Mouse (Mus musculus): ENCODE results near the gene Gstp1. TPM values are rescaled to one million over a fixed set of nuclear protein-coding genes. Genes with fewer than 3 reads are reported as not detected.
"Not testable (repeated sequence)": the region's sequence is repeated elsewhere in the genome, so short reads cannot be mapped to it uniquely, and the experiment has no call there.

Gstp1 gene
- polyA plus RNA-seq, 1 experiment from 2014 or later: 441 TPM

- H3K9ac ChIP-seq (ENCODE audit: low read depth, low read length): no peak overlapping the region
- WGBS: 93% methylated on average over 6 of the region's 6 CpGs
- ATAC-seq (replicated peaks; ENCODE audit: low FRiP score, low read depth): no peak
Measured at GRCm38 (mm10) chr19:4071406-4071805, 33.6 kb upstream of the Gstp1 start.

GRCm38 (mm10) chr19:4070756-4071155, 33.0 kb upstream of the Gstp1 start:
- H3K4me3 ChIP-seq (replicated peaks; ENCODE audit: low read depth, low read length): no peak overlapping the region
- WGBS: 82% methylated on average over 8 of the region's 8 CpGs
- H3K4me2 ChIP-seq (ENCODE audit: low read length): no peak overlapping the region
- no peak overlapping the region for H3K27ac ChIP-seq
- H3K9me3 ChIP-seq (replicated peaks; ENCODE audit: low read length): no peaks in the 10 kb centered on the region
- ATAC-seq (replicated peaks; ENCODE audit: low FRiP score, low read depth): no peak
- H3K36me3 ChIP-seq (ENCODE audit: insufficient read depth, low read length): no peaks in the 10 kb centered on the region
- no peaks in the 10 kb centered on the region for H3K27me3 ChIP-seq (ENCODE audit: insufficient read depth, low read length)
- TF ChIP-seq CTCF (IDR thresholded peaks at IDR 0.05; ENCODE audit: low read depth): no peak
- no peak for DNase-seq (ENCODE audit: low spot score)
- H3K9ac ChIP-seq (ENCODE audit: low read depth, low read length): no peak overlapping the region
- H3K4me1 ChIP-seq (replicated peaks; ENCODE audit: insufficient read depth, low read length): peaks cover 3% of the 10 kb centered on the region; the same call in 1 of the 2 replicates

More at GRCm38 (mm10) chr19:4071406-4071805, 33.6 kb upstream of the Gstp1 start:
- Histone ChIP-seq H3K27me3 (ENCODE audit: insufficient read depth, low read length) (no peaks in the 10 kb centered on the region), H3K27ac (no peak overlapping the region), H3K36me3 (ENCODE audit: insufficient read depth, low read length) (no peaks in the 10 kb centered on the region), H3K9me3 (replicated peaks; ENCODE audit: low read length) (no peaks in the 10 kb centered on the region), H3K4me2 (ENCODE audit: low read length) (no peak overlapping the region), H3K4me1 (replicated peaks; ENCODE audit: insufficient read depth, low read length) (peaks cover 3% of the 10 kb centered on the region; the same call in 1 of the 2 replicates), H3K4me3 (replicated peaks; ENCODE audit: low read depth, low read length) (no peak overlapping the region)
- no peak for DNase-seq (ENCODE audit: low spot score)
- no peak for TF ChIP-seq CTCF (IDR thresholded peaks at IDR 0.05; ENCODE audit: low read depth)

- 80% methylated on average over 15 of the region's 15 CpGs for WGBS
Measured at GRCm38 (mm10) chr19:4070311-4070710, 32.5 kb upstream of the Gstp1 start.

GRCm38 (mm10) chr19:4068717-4069410, 31.1 kb upstream of the Gstp1 start:
- 60% methylated on average over 15 of the region's 15 CpGs for WGBS

More at GRCm38 (mm10) chr19:4070311-4070710, 32.5 kb upstream of the Gstp1 start:
- no peak overlapping the region for H3K4me3 ChIP-seq (replicated peaks; ENCODE audit: low read depth, low read length)
- DNase-seq (ENCODE audit: low spot score) (no peak), ATAC-seq (replicated peaks; ENCODE audit: low FRiP score, low read depth) (no peak)
- H3K9ac ChIP-seq (ENCODE audit: low read depth, low read length): no peak overlapping the region
- no peaks in the 10 kb centered on the region for H3K27me3 ChIP-seq (ENCODE audit: insufficient read depth, low read length)
- no peaks in the 10 kb centered on the region for H3K9me3 ChIP-seq (replicated peaks; ENCODE audit: low read length)
- TF ChIP-seq CTCF (IDR thresholded peaks at IDR 0.05; ENCODE audit: low read depth): no peak
- no peak overlapping the region for H3K27ac ChIP-seq
- no peak overlapping the region for H3K4me2 ChIP-seq (ENCODE audit: low read length)
- H3K36me3 ChIP-seq (ENCODE audit: insufficient read depth, low read length): no peaks in the 10 kb centered on the region
- H3K4me1 ChIP-seq (replicated peaks; ENCODE audit: insufficient read depth, low read length): peaks cover 3% of the 10 kb centered on the region; the same call in 1 of the 2 replicates

GRCm38 (mm10) chr19:4068242-4068641, 30.5 kb upstream of the Gstp1 start:
- not testable (repeated sequence) for H3K4me3 ChIP-seq (replicated peaks; ENCODE audit: low read depth, low read length); H3K36me3 ChIP-seq (ENCODE audit: insufficient read depth, low read length); H3K27me3 ChIP-seq (ENCODE audit: insufficient read depth, low read length); H3K27ac ChIP-seq; H3K4me2 ChIP-seq (ENCODE audit: low read length); ATAC-seq (replicated peaks; ENCODE audit: low FRiP score, low read depth); H3K9ac ChIP-seq (ENCODE audit: low read depth, low read length); H3K9me3 ChIP-seq (replicated peaks; ENCODE audit: low read length); H3K4me1 ChIP-seq (replicated peaks; ENCODE audit: insufficient read depth, low read length); DNase-seq (ENCODE audit: low spot score)
- WGBS: 79% methylated on average over 2 of the region's 2 CpGs

More at GRCm38 (mm10) chr19:4068717-4069410, 31.1 kb upstream of the Gstp1 start:
- no peak overlapping the region for H3K9ac ChIP-seq (ENCODE audit: low read depth, low read length)
- no peak overlapping the region for H3K4me2 ChIP-seq (ENCODE audit: low read length)
- H3K27ac ChIP-seq: no peak overlapping the region
- H3K36me3 ChIP-seq (ENCODE audit: insufficient read depth, low read length): no peaks in the 10 kb centered on the region
- no peak overlapping the region for H3K4me3 ChIP-seq (replicated peaks; ENCODE audit: low read depth, low read length)
- DNase-seq (ENCODE audit: low spot score) (no peak), ATAC-seq (replicated peaks; ENCODE audit: low FRiP score, low read depth) (no peak)
- H3K4me1 ChIP-seq (replicated peaks; ENCODE audit: insufficient read depth, low read length): peaks cover 3% of the 10 kb centered on the region; the same call in 1 of the 2 replicates
- no peaks in the 10 kb centered on the region for H3K9me3 ChIP-seq (replicated peaks; ENCODE audit: low read length)
- no peaks in the 10 kb centered on the region for H3K27me3 ChIP-seq (ENCODE audit: insufficient read depth, low read length)
- no peak for TF ChIP-seq CTCF (IDR thresholded peaks at IDR 0.05; ENCODE audit: low read depth)

- Histone ChIP-seq H3K9ac (ENCODE audit: low read depth, low read length) (no peak overlapping the region), H3K27me3 (ENCODE audit: insufficient read depth, low read length) (no peaks in the 10 kb centered on the region), H3K27ac (no peak overlapping the region), H3K4me2 (ENCODE audit: low read length) (no peak overlapping the region), H3K4me3 (replicated peaks; ENCODE audit: low read depth, low read length) (no peak overlapping the region), H3K36me3 (ENCODE audit: insufficient read depth, low read length) (no peaks in the 10 kb centered on the region), H3K4me1 (replicated peaks; ENCODE audit: insufficient read depth, low read length) (no peaks in the 10 kb centered on the region), H3K9me3 (replicated peaks; ENCODE audit: low read length) (no peaks in the 10 kb centered on the region)
- no peak for TF ChIP-seq CTCF (IDR thresholded peaks at IDR 0.05; ENCODE audit: low read depth)
- ATAC-seq (replicated peaks; ENCODE audit: low FRiP score, low read depth): no peak
- no peak for DNase-seq (ENCODE audit: low spot score)
Measured at GRCm38 (mm10) chr19:4066877-4067276, 29.1 kb upstream of the Gstp1 start.

Measured in kidney, postnatal 0 days (tissue).